Mouse (Mus musculus): ENCODE data around the gene Sox5. TPM values are rescaled to one million over a fixed set of nuclear protein-coding genes. Genes with fewer than 3 reads are reported as not detected.

Sox5 gene
- total RNA-seq, 1 experiment from 2014 or later = 1.6 TPM

DNA sequence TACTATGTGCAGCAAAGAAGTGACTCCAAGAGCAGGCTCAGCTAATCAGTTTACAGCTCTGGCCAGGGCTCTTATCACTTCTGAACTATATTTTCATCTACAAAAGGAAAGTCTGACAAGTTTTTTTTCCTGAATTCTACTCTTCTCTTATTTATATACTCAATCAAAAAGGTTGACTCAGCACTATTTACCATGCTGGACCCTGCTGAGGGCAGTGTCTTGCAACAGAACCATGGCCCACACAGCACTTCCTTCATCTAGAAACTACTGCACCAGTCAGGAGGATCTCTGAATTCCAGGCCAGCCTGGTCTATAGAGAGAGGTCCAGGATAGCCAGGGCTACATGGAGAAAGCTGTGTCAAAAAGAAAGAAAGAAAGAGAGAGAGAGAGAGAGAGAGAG, 771.5 kb downstream of the Sox5 start:
- no peak for ATAC-seq (replicated peaks in 1 of 2; ENCODE audit: insufficient read depth in 1 of 2, low FRiP score in 2 of 2, low TSS enrichment in 1 of 2, low read depth in 1 of 2, poor library complexity in 2 of 2, severe bottlenecking in 2 of 2)

DNA sequence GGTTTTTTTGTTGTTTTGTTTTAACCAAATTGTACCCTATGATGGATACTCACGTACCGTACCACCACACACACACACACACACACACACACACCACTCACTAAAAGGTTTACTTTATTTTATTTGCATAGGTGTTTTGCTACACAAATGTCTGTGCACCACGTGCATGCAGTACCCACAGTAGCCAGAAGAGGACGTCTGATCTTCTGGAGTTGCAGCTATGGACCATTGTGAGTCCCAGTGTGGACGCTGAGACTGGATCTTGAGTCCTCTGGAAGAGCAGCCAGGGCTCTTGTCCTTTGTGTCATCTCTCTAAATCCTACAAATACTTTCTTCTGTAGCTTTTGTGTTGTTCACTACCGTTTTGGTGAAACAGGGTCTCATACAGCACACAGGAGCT, 776.6 kb downstream of the Sox5 start:
- no peak for ATAC-seq (replicated peaks in 1 of 2; ENCODE audit: insufficient read depth in 1 of 2, low FRiP score in 2 of 2, low TSS enrichment in 1 of 2, low read depth in 1 of 2, poor library complexity in 2 of 2, severe bottlenecking in 2 of 2)

DNA sequence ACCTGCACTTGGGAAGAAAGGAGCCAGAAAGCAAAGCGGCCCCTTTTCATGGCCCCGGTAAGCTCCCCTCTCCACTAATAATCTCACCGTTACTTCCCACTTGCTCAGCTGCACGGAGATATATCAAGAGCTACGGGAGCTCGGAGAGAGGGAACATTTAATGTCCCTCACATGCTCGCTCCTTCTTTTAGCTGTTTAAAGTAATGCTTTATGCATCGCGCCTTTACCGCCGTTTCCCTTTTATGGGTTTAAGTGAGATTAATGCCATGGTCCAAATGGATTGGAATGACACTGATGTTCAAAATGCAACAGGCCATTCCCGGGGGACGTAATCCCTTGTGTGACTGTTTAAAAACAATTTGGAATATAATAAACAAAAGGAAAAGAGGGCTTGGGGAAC, 783.6 kb downstream of the Sox5 start:
- ATAC-seq (replicated peaks in 1 of 2; ENCODE audit: insufficient read depth in 1 of 2, low FRiP score in 2 of 2, low TSS enrichment in 1 of 2, low read depth in 1 of 2, poor library complexity in 2 of 2, severe bottlenecking in 2 of 2) = no peak

DNA sequence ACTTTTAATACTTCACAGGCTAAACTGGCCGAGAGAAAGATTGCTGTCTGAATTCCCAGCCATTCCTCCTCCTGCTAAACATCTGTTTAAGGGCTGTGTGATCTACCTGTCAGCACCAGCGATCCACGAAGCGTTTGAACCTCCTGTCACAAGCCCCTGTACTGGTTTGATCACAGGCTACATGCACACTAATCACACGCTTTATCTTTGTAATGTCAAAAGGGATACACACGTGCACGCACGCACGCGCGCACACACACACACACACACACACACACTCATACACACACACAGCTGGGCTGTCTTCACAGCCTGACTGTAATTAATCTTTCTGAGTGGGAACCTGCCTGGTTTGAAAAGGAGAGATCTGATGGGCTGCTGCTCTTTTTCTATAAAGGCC, 784.2 kb downstream of the Sox5 start:
- no peak for ATAC-seq (replicated peaks in 1 of 2; ENCODE audit: insufficient read depth in 1 of 2, low FRiP score in 2 of 2, low TSS enrichment in 1 of 2, low read depth in 1 of 2, poor library complexity in 2 of 2, severe bottlenecking in 2 of 2)

DNA sequence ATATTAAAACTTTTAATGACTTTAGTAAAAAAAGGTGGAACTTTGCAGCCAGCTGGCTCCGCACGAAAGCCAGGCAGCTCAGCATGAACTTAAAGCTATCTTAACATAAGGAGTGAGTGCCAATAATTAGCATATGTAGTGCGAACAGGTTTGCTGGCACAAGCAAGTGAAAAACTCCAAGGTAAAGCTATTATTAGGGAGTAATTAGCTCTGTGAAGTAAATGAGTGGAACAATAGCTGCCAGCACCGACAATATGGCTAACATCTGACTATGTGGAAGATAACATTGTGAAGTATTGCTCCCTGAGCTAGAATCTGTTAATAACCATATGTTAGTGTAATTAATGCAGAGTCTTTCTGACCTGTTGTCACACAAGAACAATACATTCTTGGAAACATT, 786.7 kb downstream of the Sox5 start:
- ATAC-seq (replicated peaks in 1 of 2; ENCODE audit: insufficient read depth in 1 of 2, low FRiP score in 2 of 2, low TSS enrichment in 1 of 2, low read depth in 1 of 2, poor library complexity in 2 of 2, severe bottlenecking in 2 of 2) = no peak

- ATAC-seq (replicated peaks in 1 of 2; ENCODE audit: insufficient read depth in 1 of 2, low FRiP score in 2 of 2, low TSS enrichment in 1 of 2, low read depth in 1 of 2, poor library complexity in 2 of 2, severe bottlenecking in 2 of 2) = no peak
Measured at GRCm38 (mm10) chr6:143987548-143987947, 794.2 kb downstream of the Sox5 start.

GRCm38 (mm10) chr6:143980131-143980530, 801.6 kb downstream of the Sox5 start:
- no peak for ATAC-seq (replicated peaks in 1 of 2; ENCODE audit: insufficient read depth in 1 of 2, low FRiP score in 2 of 2, low TSS enrichment in 1 of 2, low read depth in 1 of 2, poor library complexity in 2 of 2, severe bottlenecking in 2 of 2)

- no peak for ATAC-seq (replicated peaks in 1 of 2; ENCODE audit: insufficient read depth in 1 of 2, low FRiP score in 2 of 2, low TSS enrichment in 1 of 2, low read depth in 1 of 2, poor library complexity in 2 of 2, severe bottlenecking in 2 of 2)
Measured at GRCm38 (mm10) chr6:143967724-143968400, 813.9 kb downstream of the Sox5 start.

DNA sequence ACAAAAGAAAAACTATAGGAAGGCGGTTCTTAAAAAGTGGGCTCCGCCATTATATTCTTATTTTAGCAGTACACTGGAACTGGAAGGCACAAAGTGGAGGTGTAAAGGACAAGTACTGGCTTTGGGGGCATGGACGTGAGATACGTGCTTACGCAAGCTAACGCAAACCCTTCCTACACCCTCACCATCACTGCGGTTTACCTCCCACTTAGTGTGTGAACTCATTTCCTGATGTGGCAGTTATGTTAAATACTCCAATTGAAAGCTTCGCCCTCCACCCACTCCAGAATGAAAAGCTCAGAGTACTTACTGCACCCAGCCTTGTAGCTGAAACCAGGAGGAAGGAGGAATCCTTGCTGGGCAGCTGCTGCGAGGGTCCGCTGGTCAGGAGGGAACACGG, 821.3 kb downstream of the Sox5 start:
- no peak for ATAC-seq (replicated peaks in 1 of 2; ENCODE audit: insufficient read depth in 1 of 2, low FRiP score in 2 of 2, low TSS enrichment in 1 of 2, low read depth in 1 of 2, poor library complexity in 2 of 2, severe bottlenecking in 2 of 2)

DNA sequence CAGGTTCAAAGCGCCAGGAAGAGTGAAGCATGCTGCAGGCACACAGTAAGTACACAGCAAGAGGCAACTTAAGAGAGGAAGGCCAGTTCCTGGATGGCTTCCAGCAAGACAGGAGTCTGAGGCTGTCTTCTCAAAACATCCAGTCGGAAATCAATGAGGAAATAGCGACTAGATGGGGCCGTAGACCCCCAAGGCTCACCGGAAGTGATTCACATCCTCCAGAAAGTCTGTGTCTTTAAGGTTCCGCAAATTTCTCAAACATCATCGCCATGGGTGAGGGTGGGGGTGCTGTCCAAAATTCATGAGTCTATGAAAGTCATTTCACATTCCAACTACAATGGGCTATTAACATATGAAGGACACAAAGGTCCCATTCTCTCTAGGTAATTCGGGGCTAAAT, 821.7 kb downstream of the Sox5 start:
- ATAC-seq (replicated peaks in 1 of 2; ENCODE audit: insufficient read depth in 1 of 2, low FRiP score in 2 of 2, low TSS enrichment in 1 of 2, low read depth in 1 of 2, poor library complexity in 2 of 2, severe bottlenecking in 2 of 2) = no peak

GRCm38 (mm10) chr6:143958372-143958771, 823.4 kb downstream of the Sox5 start:
- ATAC-seq (replicated peaks in 1 of 2; ENCODE audit: insufficient read depth in 1 of 2, low FRiP score in 2 of 2, low TSS enrichment in 1 of 2, low read depth in 1 of 2, poor library complexity in 2 of 2, severe bottlenecking in 2 of 2) = no peak

GRCm38 (mm10) chr6:143957063-143957462, 824.7 kb downstream of the Sox5 start:
- ATAC-seq (replicated peaks in 1 of 2; ENCODE audit: insufficient read depth in 1 of 2, low FRiP score in 2 of 2, low TSS enrichment in 1 of 2, low read depth in 1 of 2, poor library complexity in 2 of 2, severe bottlenecking in 2 of 2) = no peak

GRCm38 (mm10) chr6:143948553-143949308, 833.0 kb downstream of the Sox5 start:
- no peak for ATAC-seq (replicated peaks in 1 of 2; ENCODE audit: insufficient read depth in 1 of 2, low FRiP score in 2 of 2, low TSS enrichment in 1 of 2, low read depth in 1 of 2, poor library complexity in 2 of 2, severe bottlenecking in 2 of 2)

GRCm38 (mm10) chr6:143948071-143948470, 833.7 kb downstream of the Sox5 start:
- ATAC-seq (replicated peaks in 1 of 2; ENCODE audit: insufficient read depth in 1 of 2, low FRiP score in 2 of 2, low TSS enrichment in 1 of 2, low read depth in 1 of 2, poor library complexity in 2 of 2, severe bottlenecking in 2 of 2) = no peak

- ATAC-seq (replicated peaks in 1 of 2; ENCODE audit: insufficient read depth in 1 of 2, low FRiP score in 2 of 2, low TSS enrichment in 1 of 2, low read depth in 1 of 2, poor library complexity in 2 of 2, severe bottlenecking in 2 of 2) = no peak; a peak in 1 of 4 replicates
Measured at GRCm38 (mm10) chr6:143943126-143943525, 838.7 kb downstream of the Sox5 start.

DNA sequence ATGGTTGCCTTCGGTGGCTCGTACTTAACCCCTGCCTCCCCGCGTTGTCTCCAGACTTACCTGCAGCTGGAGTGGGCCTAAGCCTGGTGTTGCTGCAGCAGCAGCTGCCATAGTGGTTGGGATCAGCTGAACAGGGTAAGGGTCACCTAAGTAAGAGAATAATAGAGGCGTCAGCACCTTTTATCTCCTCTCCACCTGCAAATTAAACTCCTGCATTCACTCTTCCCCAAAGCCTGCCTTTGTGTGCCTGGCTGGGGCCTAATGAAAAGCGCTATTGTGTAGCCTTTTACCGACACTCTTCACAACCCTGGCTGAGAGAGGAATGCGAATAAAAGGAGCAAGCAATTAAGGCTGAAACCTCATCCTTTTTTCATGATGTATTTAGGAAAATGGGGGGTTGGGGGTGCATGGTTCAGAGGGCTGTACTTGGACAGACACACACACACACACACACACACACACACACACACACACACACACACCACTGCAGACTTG, 840.4 kb downstream of the Sox5 start:
- ATAC-seq (replicated peaks in 1 of 2; ENCODE audit: insufficient read depth in 1 of 2, low FRiP score in 2 of 2, low TSS enrichment in 1 of 2, low read depth in 1 of 2, poor library complexity in 2 of 2, severe bottlenecking in 2 of 2) = no peak

DNA sequence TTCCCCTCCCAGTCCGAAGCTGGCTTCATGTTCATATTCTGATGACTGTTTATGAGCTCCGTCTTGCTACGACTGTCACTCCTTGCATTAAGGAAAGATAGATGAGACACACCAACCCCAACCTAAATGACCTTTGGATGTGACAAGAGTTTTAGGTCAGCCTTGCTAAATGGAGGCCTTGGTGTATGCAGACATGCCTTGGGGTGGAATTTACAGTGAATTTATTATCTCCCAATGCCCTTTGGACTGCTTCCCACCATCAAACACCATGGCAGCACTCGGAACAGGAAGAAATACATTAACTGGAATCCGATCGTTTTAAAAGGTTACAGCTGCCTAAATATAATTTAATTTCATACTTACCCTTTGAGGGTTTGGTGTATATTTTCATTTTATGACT, 858.6 kb downstream of the Sox5 start:
- no peak for ATAC-seq (replicated peaks in 1 of 2; ENCODE audit: insufficient read depth in 1 of 2, low FRiP score in 2 of 2, low TSS enrichment in 1 of 2, low read depth in 1 of 2, poor library complexity in 2 of 2, severe bottlenecking in 2 of 2)

- no peak for ATAC-seq (replicated peaks in 1 of 2; ENCODE audit: insufficient read depth in 1 of 2, low FRiP score in 2 of 2, low TSS enrichment in 1 of 2, low read depth in 1 of 2, poor library complexity in 2 of 2, severe bottlenecking in 2 of 2)
Measured at GRCm38 (mm10) chr6:143918405-143918947, 863.3 kb downstream of the Sox5 start.

All from hematopoietic stem cell, adult 5-6 weeks (primary cell).